Mouse (Mus musculus) small intestine, adult 2 months (tissue): ENCODE data around the gene Nos1.

Experiments used
- CTCF ChIP-seq: fragments of 200-500 bp; IDR thresholded peaks from 2 replicates; pipeline ENCODE4 v1.5.1; 2012; ENCODE audit warnings: low read depth, mild to moderate bottlenecking, control low read depth, inconsistent platforms, low read length, moderate library complexity, mixed read lengths; ENCODE audit not compliant: insufficient replicate concordance, insufficient read length; ENCODE audit errors: extremely low read depth
- POLR2A ChIP-seq: fragments of 200-500 bp; IDR thresholded peaks from 2 replicates; pipeline ENCODE4 v1.6.1; 2012; ENCODE audit warnings: low read depth, mild to moderate bottlenecking, control low read depth, inconsistent platforms, low read length, moderate library complexity

GRCm38 (mm10) chr5:117842699-117843098, 61.9 kb downstream of the Nos1 start:
- TF ChIP-seq CTCF (no peak), POLR2A (no peak)
